Mouse (Mus musculus) forebrain, embryonic 13.5 days (tissue): Measurements from ENCODE around the gene Prc1. TPM values are rescaled to one million over a fixed set of nuclear protein-coding genes. Genes with fewer than 3 reads are reported as not detected.

ENCODE experiments used
- ATAC-seq: fragments of 200-750 bp; cut with Nextera tagmentation; 2 replicates; pipeline ENCODE4 v1.8.0; 2017
- H3K27ac ChIP-seq: fragments of 300-500 bp; sonication (generic); 2 replicates; pipeline ENCODE4 v1.5.1; 2015; ENCODE audit warnings: inconsistent platforms, mild to moderate bottlenecking, moderate library complexity
- H3K27me3 ChIP-seq: fragments of 300-500 bp; sonication (generic); 2 replicates; pipeline ENCODE4 v1.6.1; 2015; ENCODE audit warnings: mild to moderate bottlenecking, inconsistent platforms
- H3K36me3 ChIP-seq: fragments of 300-500 bp; sonication (generic); 2 replicates; pipeline ENCODE4 v1.6.1; 2015; ENCODE audit warnings: mild to moderate bottlenecking, inconsistent platforms; ENCODE audit not compliant: poor library complexity, severe bottlenecking
- H3K4me1 ChIP-seq: fragments of 300-500 bp; sonication (generic); 2 replicates; pipeline ENCODE4 v1.6.1; 2015; ENCODE audit warnings: inconsistent platforms
- H3K4me2 ChIP-seq: fragments of 300-500 bp; sonication (generic); 2 replicates; pipeline ENCODE4 v1.6.1; 2015; ENCODE audit warnings: inconsistent platforms, mild to moderate bottlenecking, moderate library complexity
- H3K4me3 ChIP-seq: fragments of 300-500 bp; sonication (generic); 2 replicates; pipeline ENCODE4 v1.5.1; 2015; ENCODE audit warnings: mild to moderate bottlenecking, inconsistent platforms
- H3K9ac ChIP-seq: fragments of 300-500 bp; sonication (generic); 2 replicates; pipeline ENCODE4 v1.6.1; 2015; ENCODE audit warnings: mild to moderate bottlenecking, inconsistent platforms
- H3K9me3 ChIP-seq: fragments of 300-500 bp; sonication (generic); replicated peaks from 2 replicates; pipeline ENCODE4 v1.6.1; 2016; ENCODE audit warnings: inconsistent platforms
- WGBS: fragments of 180-500 bp; shearing (Covaris S2); methylation state at CpG from one replicate; pipeline ENCODE4 v1.1.7; 2015; 5-methylcytosine and 5-hydroxymethylcytosine counted together
- polyA plus RNA-seq: library from polyadenylated mRNA; unstranded; fragments of >200 nt; fragmentation: Nextera tagmentation; extraction: Ambion mirVana; gene quantifications from 2 replicates; pipeline ENCODE4 v1.2.1, GENCODE M21; 2015

Gene Prc1
- polyA plus RNA-seq, 1 experiment from 2014 or later: 166 TPM

DNA sequence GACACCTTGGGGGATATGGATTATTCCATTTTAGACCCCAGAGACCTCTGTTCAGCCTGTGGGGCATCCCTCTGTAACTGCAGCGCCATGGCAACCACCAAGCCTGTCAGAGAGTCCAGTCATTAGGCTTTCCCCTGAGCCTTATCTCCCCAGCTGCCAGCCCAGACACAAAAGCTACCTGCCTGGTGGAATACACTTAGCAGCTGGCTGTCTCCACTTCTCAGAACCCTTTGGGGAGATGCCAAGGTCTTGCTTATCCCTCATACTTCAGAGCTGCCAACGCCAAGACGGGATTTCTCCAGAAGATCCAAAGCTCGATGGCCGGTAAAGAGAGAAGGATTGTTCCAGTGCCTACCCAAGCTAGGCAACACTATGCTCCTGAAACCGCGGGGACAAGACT, 47.5 kb downstream of the Prc1 start:
- Histone ChIP-seq H3K27me3 (no peaks in the 10 kb centered on the region), H3K36me3 (peaks cover 13% of the 10 kb centered on the region), H3K9ac (no peak overlapping the region), H3K4me1 (peaks cover 50% of the 10 kb centered on the region), H3K4me3 (no peak overlapping the region), H3K27ac (no peak overlapping the region), H3K4me2 (no peak overlapping the region), H3K9me3 (no peaks in the 10 kb centered on the region)
- 77% methylated on average over 7 of the region's 7 CpGs for WGBS
- ATAC-seq: no peak

DNA sequence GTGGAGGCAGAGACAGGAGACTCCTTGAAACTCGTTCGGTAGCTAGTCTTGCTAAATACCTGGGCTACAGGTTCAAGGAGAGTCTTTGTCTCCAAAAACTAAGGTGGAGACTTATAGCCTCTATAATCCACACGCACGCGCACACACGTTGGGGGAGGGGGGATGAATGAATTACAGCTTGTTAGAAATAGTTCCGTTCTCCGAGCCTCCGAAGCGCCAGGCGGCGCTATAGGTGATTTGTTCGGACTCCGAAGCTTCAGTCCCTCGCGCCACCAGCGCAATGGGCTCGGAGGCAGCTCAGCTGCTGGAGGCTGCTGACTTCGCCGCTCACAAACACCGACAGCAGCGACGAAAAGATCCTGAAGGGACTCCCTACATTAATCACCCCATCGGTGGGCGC, 48.6 kb downstream of the Prc1 start, which contains the start of gene Hddc3:
Hddc3 (plus strand) TSS at position 247 of the 400 bp plus-strand sequence.
- Histone ChIP-seq H3K36me3 (0 out of 2 replicates have a peak, but pooled peaks cover 8% of the 10 kb centered on the region), H3K4me2 (peak within 1 kb of the TSS; percentile 69), H3K4me3 (peak within 1 kb of the TSS; percentile 55), H3K9ac (peak within 1 kb of the TSS; percentile 78), H3K4me1 (peaks cover 45% of the 10 kb centered on the region), H3K27me3 (no peaks in the 10 kb centered on the region), H3K9me3 (no peaks in the 10 kb centered on the region), H3K27ac (peak within 1 kb of the TSS; percentile 80)
- ATAC-seq: peak; percentile 46
- 1% methylated on average over 25 of the region's 25 CpGs for WGBS

DNA sequence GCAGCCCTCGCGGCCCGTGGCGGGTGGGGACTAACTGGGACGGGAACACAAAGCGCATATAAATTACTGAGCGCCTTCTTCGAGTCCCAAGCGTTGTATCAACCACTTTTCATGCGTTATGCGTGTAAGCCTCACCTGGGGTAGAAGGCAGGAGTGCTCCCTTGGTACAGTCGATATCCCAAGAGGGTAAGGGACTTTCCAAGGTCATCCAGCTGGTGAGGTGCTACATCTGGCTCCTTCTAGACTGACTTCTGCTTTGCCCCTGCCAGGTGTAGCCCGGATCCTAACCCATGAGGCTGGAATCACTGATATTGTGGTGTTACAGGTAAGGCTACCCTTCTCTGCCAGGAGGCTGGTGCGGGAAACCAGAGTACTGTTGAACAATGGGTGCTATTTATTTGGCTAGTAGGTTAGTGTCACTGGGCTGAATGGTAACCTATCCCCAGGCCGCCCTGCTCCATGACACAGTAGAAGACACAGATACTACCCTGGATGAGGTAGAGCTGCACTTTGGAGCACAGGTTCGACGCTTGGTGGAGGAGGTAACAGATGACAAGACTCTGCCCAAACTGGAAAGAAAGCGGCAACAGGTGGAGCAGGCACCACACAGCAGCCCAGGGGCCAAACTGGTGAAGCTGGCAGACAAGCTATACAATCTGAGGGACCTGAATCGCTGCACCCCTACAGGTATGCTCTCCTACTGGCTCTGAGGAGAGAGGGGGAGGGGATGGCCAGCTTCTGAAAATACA, 49.2 kb downstream of the Prc1 start:
- H3K9ac ChIP-seq: peak overlapping the region; percentile 78
- peak; percentile 8; the same call in 1 of the 2 replicates for ATAC-seq
- peak overlapping the region; percentile 55 for H3K4me3 ChIP-seq
- H3K4me1 ChIP-seq: peaks cover 39% of the 10 kb centered on the region
- no peaks in the 10 kb centered on the region for H3K9me3 ChIP-seq
- 25% methylated on average over 19 of the region's 19 CpGs for WGBS
- no peaks in the 10 kb centered on the region for H3K27me3 ChIP-seq
- peak overlapping the region; percentile 69 for H3K4me2 ChIP-seq
- peak overlapping the region; percentile 80 for H3K27ac ChIP-seq
- H3K36me3 ChIP-seq: 0 out of 2 replicates have a peak, but pooled peaks cover 8% of the 10 kb centered on the region

DNA sequence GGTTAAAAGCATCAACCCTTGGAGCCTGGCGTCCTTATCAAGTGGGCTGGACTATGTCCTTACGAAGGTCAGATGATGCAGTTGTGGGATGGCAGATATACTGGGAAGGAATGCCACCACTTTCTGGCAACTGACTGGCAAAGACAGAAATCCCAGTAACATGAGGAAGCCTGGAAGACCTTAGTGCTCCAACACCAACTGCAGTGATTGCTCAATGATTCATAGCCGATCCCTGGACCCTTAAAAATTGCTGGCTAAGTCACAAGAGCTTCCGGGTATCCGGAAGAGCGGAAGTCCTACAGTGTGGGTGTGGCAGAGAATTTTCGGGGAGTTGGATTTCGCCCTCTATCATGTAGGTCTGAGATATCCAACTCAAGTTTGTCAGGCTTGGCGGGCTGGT, 51.9 kb downstream of the Prc1 start:
- no peaks in the 10 kb centered on the region for H3K27me3 ChIP-seq
- no peak for ATAC-seq
- no peak overlapping the region for H3K9ac ChIP-seq
- H3K36me3 ChIP-seq: peaks cover 26% of the 10 kb centered on the region
- WGBS: 96% methylated on average over 9 of the region's 9 CpGs
- no peak overlapping the region for H3K27ac ChIP-seq
- H3K9me3 ChIP-seq: no peaks in the 10 kb centered on the region
- H3K4me3 ChIP-seq: no peak overlapping the region
- H3K4me1 ChIP-seq: peaks cover 20% of the 10 kb centered on the region
- H3K4me2 ChIP-seq: no peak overlapping the region

DNA sequence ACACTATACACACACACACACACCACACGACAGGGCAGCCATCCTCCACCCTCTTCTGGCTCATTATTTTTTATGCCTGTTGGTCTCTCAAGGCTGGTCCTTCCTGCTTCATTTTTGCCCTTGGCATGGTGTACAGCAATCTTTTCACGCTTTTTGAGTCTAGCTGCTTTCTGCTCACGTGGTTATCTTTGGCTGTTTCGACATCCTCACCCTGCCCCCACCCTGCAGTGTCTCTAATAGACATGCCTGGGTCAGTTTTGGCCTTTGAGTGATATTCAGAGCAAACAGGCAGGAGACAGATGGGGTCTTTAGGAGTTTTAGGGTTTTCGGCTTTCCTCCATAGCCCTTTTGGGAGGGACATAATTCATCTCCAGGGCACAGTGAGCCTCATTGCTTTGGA, 52.6 kb downstream of the Prc1 start:
- Histone ChIP-seq H3K9ac (no peak overlapping the region), H3K36me3 (peaks cover 32% of the 10 kb centered on the region), H3K4me3 (no peak overlapping the region), H3K4me2 (no peak overlapping the region), H3K9me3 (no peaks in the 10 kb centered on the region), H3K27me3 (no peaks in the 10 kb centered on the region), H3K27ac (no peak overlapping the region), H3K4me1 (peaks cover 16% of the 10 kb centered on the region)
- WGBS: 87% methylated on average over 5 of the region's 5 CpGs
- no peak for ATAC-seq

DNA sequence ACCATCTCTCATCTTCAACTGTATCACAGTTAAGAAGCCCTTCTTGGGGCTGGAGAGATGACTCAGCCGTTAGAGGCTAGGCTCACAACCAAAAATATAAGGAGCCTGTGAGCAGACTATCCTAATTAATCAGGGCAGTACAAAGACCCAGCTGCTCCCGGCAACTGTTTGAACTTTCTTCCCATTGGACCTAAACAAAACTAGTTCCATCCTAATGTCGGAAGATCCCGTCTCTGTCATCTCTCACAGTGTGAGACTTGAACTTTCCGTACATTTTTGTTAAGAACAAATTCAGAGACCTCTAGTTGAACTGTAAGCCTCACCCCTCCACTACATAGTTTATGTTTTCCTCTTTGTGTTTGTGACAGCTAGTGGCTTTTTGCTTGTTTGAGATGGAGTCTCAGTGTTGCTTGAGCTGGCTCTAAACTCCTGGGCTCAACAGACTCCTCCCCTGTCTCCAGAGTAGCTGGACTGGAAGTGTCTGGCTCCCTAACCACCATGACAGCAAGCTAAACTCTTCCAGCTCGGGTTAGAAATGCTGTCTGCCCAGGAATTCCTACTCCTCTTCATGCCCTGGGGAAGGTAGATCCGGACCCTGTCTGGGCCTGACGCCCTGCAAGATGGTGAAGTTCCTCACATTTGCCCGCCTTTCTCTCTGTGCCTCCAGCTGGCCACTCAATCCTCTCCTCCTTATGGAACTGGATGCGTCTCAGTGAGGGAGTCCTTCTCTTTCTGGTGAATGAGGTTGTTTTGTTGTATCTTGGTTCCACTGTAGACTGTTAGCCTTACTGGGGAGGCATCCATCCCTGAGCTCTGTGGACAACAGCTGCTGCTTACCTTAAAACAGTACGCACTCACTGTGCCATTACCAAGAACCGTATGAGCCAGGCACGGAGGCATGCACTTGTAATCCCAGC, 53.7 kb downstream of the Prc1 start:
- H3K27ac ChIP-seq: no peak overlapping the region
- no peaks in the 10 kb centered on the region for H3K27me3 ChIP-seq
- no peak overlapping the region for H3K4me2 ChIP-seq
- H3K4me3 ChIP-seq: no peak overlapping the region
- H3K36me3 ChIP-seq: peaks cover 41% of the 10 kb centered on the region
- no peaks in the 10 kb centered on the region for H3K9me3 ChIP-seq
- peaks cover 7% of the 10 kb centered on the region for H3K4me1 ChIP-seq
- 77% methylated on average over 13 of the region's 13 CpGs for WGBS
- no peak overlapping the region for H3K9ac ChIP-seq
- ATAC-seq: no peak

DNA sequence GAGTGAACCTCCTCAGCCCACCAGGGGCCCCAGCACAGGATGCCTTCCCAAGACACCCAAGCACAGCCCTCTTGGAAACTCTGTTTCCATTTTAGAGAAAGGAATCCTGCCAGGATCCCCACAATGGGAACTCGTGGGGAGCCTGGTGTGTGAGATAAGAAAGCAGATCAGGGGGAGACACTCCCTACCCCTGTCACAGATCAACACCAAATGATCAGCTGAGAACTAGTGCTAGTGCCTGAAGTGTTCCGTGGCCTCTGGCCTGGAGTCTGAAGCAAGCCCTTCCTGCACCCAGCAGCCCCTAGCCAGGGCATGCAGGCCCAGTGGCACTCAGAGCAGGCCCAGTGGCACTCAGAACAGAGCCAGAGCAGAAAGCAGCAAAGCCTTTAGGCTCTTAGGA, 56.6 kb downstream of the Prc1 start:
- no peak overlapping the region for H3K4me3 ChIP-seq
- 73% methylated on average over 2 of the region's 2 CpGs for WGBS
- H3K27me3 ChIP-seq: no peaks in the 10 kb centered on the region
- H3K9ac ChIP-seq: no peak overlapping the region
- no peak for ATAC-seq
- no peak overlapping the region for H3K4me2 ChIP-seq
- H3K27ac ChIP-seq: no peak overlapping the region
- no peaks in the 10 kb centered on the region for H3K9me3 ChIP-seq
- no peaks in the 10 kb centered on the region for H3K4me1 ChIP-seq
- H3K36me3 ChIP-seq: peaks cover 56% of the 10 kb centered on the region

DNA sequence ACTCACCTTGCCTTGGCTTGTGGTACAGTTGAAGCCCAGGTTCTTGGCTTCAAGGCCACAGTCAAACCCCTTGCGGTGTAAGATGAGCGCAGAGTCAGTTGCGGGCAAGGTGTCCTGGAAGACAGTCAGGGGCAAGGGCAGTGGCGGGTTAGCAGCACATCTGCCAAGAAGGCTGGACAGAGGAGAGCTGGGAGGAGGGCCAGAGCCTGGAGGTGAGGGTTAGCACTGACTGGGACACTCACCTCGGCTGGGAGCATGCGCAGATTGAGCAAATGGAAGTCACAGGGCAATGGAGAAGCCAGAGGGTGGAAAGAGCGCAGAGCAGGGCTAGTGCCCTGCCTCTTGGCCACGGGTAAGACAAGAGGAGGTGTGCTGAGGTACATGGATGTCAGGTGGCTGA, 58.7 kb downstream of the Prc1 start:
- Histone ChIP-seq H3K27me3 (no peaks in the 10 kb centered on the region), H3K27ac (no peak overlapping the region), H3K36me3 (peaks cover 74% of the 10 kb centered on the region), H3K9me3 (no peaks in the 10 kb centered on the region), H3K4me1 (peaks cover 11% of the 10 kb centered on the region), H3K4me3 (no peak overlapping the region), H3K9ac (no peak overlapping the region), H3K4me2 (no peak overlapping the region)
- no peak for ATAC-seq
- 93% methylated on average over 8 of the region's 8 CpGs for WGBS

DNA sequence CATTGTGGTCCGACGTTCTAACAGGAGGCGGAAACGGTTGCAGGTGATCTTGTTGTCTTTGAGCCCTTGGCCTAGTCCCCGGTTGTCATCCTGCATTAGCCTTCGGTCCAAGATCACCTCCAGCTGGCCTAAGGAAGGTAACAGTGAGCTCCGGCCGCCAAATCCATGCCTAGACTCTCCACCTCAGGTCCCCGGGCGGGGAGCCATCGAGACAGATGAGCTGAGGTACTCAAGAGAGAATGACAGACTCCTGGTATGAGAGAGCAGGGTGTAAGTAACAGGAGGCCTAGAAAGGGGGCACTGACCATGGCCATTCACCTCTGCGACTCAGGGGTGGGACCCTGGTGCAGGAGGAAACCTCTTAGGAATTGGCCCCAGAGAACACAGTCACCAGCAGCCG, 62.1 kb downstream of the Prc1 start:
- 0 out of 2 replicates have a peak overlapping the region, but pooled peaks have one; percentile 31 for H3K9ac ChIP-seq
- ATAC-seq: no peak
- no peaks in the 10 kb centered on the region for H3K27me3 ChIP-seq
- H3K4me1 ChIP-seq: peaks cover 11% of the 10 kb centered on the region
- H3K9me3 ChIP-seq: no peaks in the 10 kb centered on the region
- peak overlapping the region; percentile 54; the same call in 1 of the 2 replicates for H3K27ac ChIP-seq
- no peak overlapping the region for H3K4me3 ChIP-seq
- peaks cover 88% of the 10 kb centered on the region for H3K36me3 ChIP-seq
- 86% methylated on average over 13 of the region's 13 CpGs for WGBS
- no peak overlapping the region for H3K4me2 ChIP-seq

DNA sequence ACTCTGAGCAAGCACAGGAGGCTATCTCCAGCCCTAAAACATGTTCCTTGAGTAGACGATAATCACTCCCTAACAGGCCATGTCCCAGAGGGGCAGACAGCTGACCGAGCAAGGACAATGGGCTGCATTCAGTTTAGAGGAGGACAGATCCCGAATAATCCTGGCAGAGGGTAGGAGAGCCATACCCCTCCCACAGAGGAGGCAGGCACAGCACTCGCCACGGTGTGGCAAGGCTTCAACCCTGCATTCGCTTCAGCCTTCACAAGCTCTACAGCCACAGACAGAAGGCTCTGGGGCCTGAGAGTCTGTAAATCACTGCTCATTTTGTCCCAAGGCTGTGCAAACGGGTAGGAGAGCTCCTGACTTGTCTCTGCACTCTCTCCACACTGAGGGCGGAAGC, 62.9 kb downstream of the Prc1 start:
- Histone ChIP-seq H3K27ac (peak overlapping the region; percentile 54), H3K4me2 (no peak overlapping the region), H3K9ac (peak overlapping the region; percentile 31; the same call in 1 of the 2 replicates), H3K4me3 (no peak overlapping the region), H3K36me3 (peaks cover 91% of the 10 kb centered on the region), H3K9me3 (no peaks in the 10 kb centered on the region), H3K4me1 (peaks cover 11% of the 10 kb centered on the region), H3K27me3 (no peaks in the 10 kb centered on the region)
- ATAC-seq: no peak
- WGBS: 13% methylated on average over 8 of the region's 8 CpGs

DNA sequence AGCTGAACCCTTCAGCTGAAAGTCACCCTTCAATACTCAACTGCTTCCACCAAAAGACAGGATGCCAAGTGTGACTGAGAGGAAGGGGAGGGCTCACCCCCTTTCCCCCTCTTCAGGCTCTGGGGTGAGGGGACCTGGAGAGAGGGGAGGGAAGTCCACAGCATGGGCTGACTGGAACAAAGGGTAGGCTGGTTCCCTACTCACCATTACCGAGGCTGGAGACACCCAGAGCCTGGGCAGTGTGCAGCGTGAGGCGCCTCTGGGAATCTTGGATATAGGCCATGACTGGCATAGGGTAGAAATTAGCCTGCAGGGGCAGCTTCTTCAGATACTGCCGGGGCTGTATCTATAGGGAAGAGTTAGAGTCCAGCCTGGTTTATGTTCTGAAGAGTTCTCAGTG, 63.8 kb downstream of the Prc1 start:
- Histone ChIP-seq H3K4me1 (peaks cover 11% of the 10 kb centered on the region), H3K9me3 (no peaks in the 10 kb centered on the region), H3K4me3 (no peak overlapping the region), H3K9ac (no peak overlapping the region), H3K27me3 (no peaks in the 10 kb centered on the region), H3K36me3 (peaks cover 91% of the 10 kb centered on the region), H3K27ac (no peak overlapping the region), H3K4me2 (no peak overlapping the region)
- no peak for ATAC-seq
- WGBS: 57% methylated on average over 4 of the region's 4 CpGs

DNA sequence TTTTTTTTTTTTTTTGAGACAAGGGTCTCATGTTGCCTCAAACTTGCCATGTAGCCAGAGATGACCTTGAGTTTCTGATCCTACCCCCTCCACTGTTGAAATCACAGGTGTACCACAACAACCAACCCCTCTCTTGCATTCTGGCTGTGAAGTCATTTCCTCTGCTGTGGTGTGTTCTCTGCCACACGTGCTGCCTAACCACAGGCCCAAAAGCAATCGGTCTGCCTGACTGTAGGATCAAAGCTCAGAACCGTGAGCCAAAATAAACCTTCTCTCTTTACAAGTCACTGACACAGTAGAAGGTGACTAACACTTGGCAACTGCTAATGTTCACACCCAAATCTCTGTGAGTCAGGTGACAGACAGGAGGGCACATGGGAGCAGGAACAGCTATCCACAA, 66.2 kb downstream of the Prc1 start:
- H3K27me3 ChIP-seq: no peaks in the 10 kb centered on the region
- H3K4me3 ChIP-seq: no peak overlapping the region
- H3K4me1 ChIP-seq: peaks cover 11% of the 10 kb centered on the region
- H3K36me3 ChIP-seq: peaks cover 95% of the 10 kb centered on the region
- H3K4me2 ChIP-seq: no peak overlapping the region
- no peaks in the 10 kb centered on the region for H3K9me3 ChIP-seq
- H3K9ac ChIP-seq: no peak overlapping the region
- ATAC-seq: no peak
- H3K27ac ChIP-seq: no peak overlapping the region
- WGBS: 79% methylated on average over 3 of the region's 3 CpGs
